ENCODE assay signal across 8 mouse cellular contexts in genomic region chr9:27192001-27192760, GRCm38 (mm10). TPM values are rescaled to one million over a fixed set of nuclear protein-coding genes. Genes with fewer than 3 reads are reported as not detected.
DNase-seq lines count a peak whose midpoint lies in the region; ATAC-seq and TF ChIP-seq lines count a peak whose summit lies in the region.

No protein-coding gene starts in this region.

- no peaks in the 10 kb centered on the region for H3K36me3 ChIP-seq in hindbrain, embryonic 15.5 days
- H3K36me3 ChIP-seq in lung, postnatal 0 days (ENCODE audit: insufficient read depth, low read length) = no peaks in the 10 kb centered on the region

- TF ChIP-seq POLR2A in cortical plate, adult 2 months (IDR thresholded peaks at IDR 0.05; ENCODE audit: extremely low read depth, insufficient read depth, low read length) = peak; percentile 82

- TF ChIP-seq CTCF in cortical plate, adult 2 months (IDR thresholded peaks at IDR 0.05; ENCODE audit: extremely low read depth, insufficient read depth, low read length) = no peak
- TF ChIP-seq CTCF in lung, postnatal 0 days (IDR thresholded peaks at IDR 0.05) = no peak

- ATAC-seq in hindbrain, embryonic 15.5 days (ENCODE audit: low FRiP score, low read depth) = peak; percentile 93
- peak; percentile 98 for ATAC-seq in lung, postnatal 0 days

- H3K4me1 ChIP-seq in cortical plate, adult 2 months (ENCODE audit: control insufficient read depth, insufficient read depth, low read length) = peaks cover 14% of the 10 kb centered on the region
- H3K4me1 ChIP-seq in hindbrain, embryonic 15.5 days (replicated peaks) = peaks cover 30% of the 10 kb centered on the region
- peaks cover 12% of the 10 kb centered on the region for H3K4me1 ChIP-seq in lung, postnatal 0 days (ENCODE audit: insufficient read depth, low read depth, low read length)

- H3K27me3 ChIP-seq in hindbrain, embryonic 15.5 days = no peaks in the 10 kb centered on the region
- H3K27me3 ChIP-seq in lung, postnatal 0 days (replicated peaks; ENCODE audit: insufficient read depth, low read length) = no peaks in the 10 kb centered on the region

- H3K9ac ChIP-seq in hindbrain, embryonic 15.5 days = peak overlapping the region; percentile 36
- no peak overlapping the region for H3K9ac ChIP-seq in lung, postnatal 0 days (replicated peaks; ENCODE audit: low read depth)

- DNase-seq in ZHBTc4 (ENCODE audit: low read depth, low spot score) = peak; percentile 93
- DNase-seq in gastrocnemius, adult 8-10 months (ENCODE audit: low spot score in 2 of 2) = peak; percentile 76 to 85
- DNase-seq in layer of hippocampus, postnatal 25 days (ENCODE audit: extremely low spot score in 1 of 2, low spot score in 1 of 2) = peak; percentile 53 to 68
- DNase-seq in lung, postnatal 0 days (ENCODE audit: low spot score) = peak; percentile 98
- DNase-seq in ovary, postnatal 14 days (ENCODE audit: low spot score) = peak; percentile 83
- DNase-seq in urinary bladder, postnatal 14 days (ENCODE audit: low spot score) = peak; percentile 87

- H3K27ac ChIP-seq in cortical plate, adult 2 months (ENCODE audit: insufficient read depth, low read length) = peak overlapping the region; percentile 78
- peak overlapping the region; percentile 86 for H3K27ac ChIP-seq in hindbrain, embryonic 15.5 days (replicated peaks)
- peak overlapping the region; percentile 26; the same call in 1 of the 2 replicates for H3K27ac ChIP-seq in lung, postnatal 0 days (ENCODE audit: low read length)

- no peak for TF ChIP-seq EP300 in lung, postnatal 0 days (IDR thresholded peaks at IDR 0.05)

- H3K4me2 ChIP-seq in hindbrain, embryonic 15.5 days = peak overlapping the region; percentile 63
- peak overlapping the region; percentile 62 for H3K4me2 ChIP-seq in lung, postnatal 0 days (replicated peaks; ENCODE audit: low read depth, low read length)

- 8% methylated on average over 14 of the region's 14 CpGs for whole genome bisulfite sequencing in hindbrain, embryonic 15.5 days
- 7% methylated on average over 14 of the region's 14 CpGs for WGBS in lung, postnatal 0 days

- H3K9me3 ChIP-seq in hindbrain, embryonic 15.5 days = no peaks in the 10 kb centered on the region
- H3K9me3 ChIP-seq in lung, postnatal 0 days (ENCODE audit: low read length) = no peaks in the 10 kb centered on the region

- peak overlapping the region; percentile 2; the same call in 1 of the 2 replicates for H3K4me3 ChIP-seq in cortical plate, adult 2 months (ENCODE audit: insufficient read depth, low read length)
- peak overlapping the region; percentile 31 for H3K4me3 ChIP-seq in hindbrain, embryonic 15.5 days
- H3K4me3 ChIP-seq in lung, postnatal 0 days (ENCODE audit: low read depth, low read length) = peak overlapping the region; percentile 28

RNA-seq across cellular contexts. Expression of gene Jam3, which starts 37.0 kb away (rescaled TPM):
- polyA plus RNA-seq in cortical plate, adult 2 months (2012; rRNA removed) = 58.8 and 59.0 TPM in 2 replicates
- 1 to 10 TPM; 4.6 to 7.1 (median 5.2) TPM for total RNA-seq in gastrocnemius, adult 8-10 months (2022)
- 46.7 and 49.9 TPM in 2 replicates for polyA plus RNA-seq in hindbrain, embryonic 15.5 days (2015; fragmentation: Nextera tagmentation; extraction: Ambion mirVana)
- total RNA-seq in layer of hippocampus, postnatal 25 days (2021) = 10 to 100 TPM; 43.0 to 44.2 TPM
- 18.9 and 20.4 TPM in 2 replicates for polyA plus RNA-seq in lung, postnatal 0 days (2015; fragmentation: Nextera tagmentation; extraction: Ambion mirVana)

Comparison
In these comparisons a context has a peak if more than half of its experiments do, and no peak if none do; other contexts are left out.
1. Peak in every context shown above with its lines: DNase-seq, ATAC-seq, H3K4me3 ChIP-seq and H3K27ac ChIP-seq.
2. H3K27ac ChIP-seq: peak in every context shown above with its lines; median percentile 86 in hindbrain, embryonic 15.5 days; 78 in cortical plate, adult 2 months; 26 in lung, postnatal 0 days.